Mouse (Mus musculus) forebrain, embryonic 12.5 days (tissue): ENCODE data around the gene Shq1. TPM values are rescaled to one million over a fixed set of nuclear protein-coding genes. Genes with fewer than 3 reads are reported as not detected.

Source experiments
- ATAC-seq: fragments of 200-750 bp; cut with Nextera tagmentation; 2 replicates; pipeline ENCODE4 v1.8.0; 2017; ENCODE audit warnings: moderate TSS enrichment; ENCODE audit not compliant: low FRiP score
- H3K27ac ChIP-seq: fragments of 300-500 bp; sonication (generic); 2 replicates; pipeline ENCODE4 v1.5.1; 2016; ENCODE audit warnings: mild to moderate bottlenecking
- H3K27me3 ChIP-seq: fragments of 300-500 bp; sonication (generic); 2 replicates; pipeline ENCODE4 v1.6.1; 2016; ENCODE audit warnings: mild to moderate bottlenecking
- H3K36me3 ChIP-seq: fragments of 300-500 bp; sonication (generic); replicated peaks from 2 replicates; pipeline ENCODE4 v1.6.1; 2016; ENCODE audit warnings: mild to moderate bottlenecking
- H3K4me1 ChIP-seq: fragments of 300-500 bp; sonication (generic); 2 replicates; pipeline ENCODE4 v1.6.1; 2016
- H3K4me2 ChIP-seq: fragments of 300-500 bp; sonication (generic); 2 replicates; pipeline ENCODE4 v1.6.1; 2016; ENCODE audit warnings: mild to moderate bottlenecking, moderate library complexity
- H3K4me3 ChIP-seq: fragments of 300-500 bp; sonication (generic); replicated peaks from 2 replicates; pipeline ENCODE4 v1.5.1; 2016; ENCODE audit warnings: mild to moderate bottlenecking
- H3K9ac ChIP-seq: fragments of 300-500 bp; sonication (generic); 2 replicates; pipeline ENCODE4 v1.6.1; 2016; ENCODE audit warnings: mild to moderate bottlenecking
- H3K9me3 ChIP-seq: fragments of 300-500 bp; sonication (generic); 2 replicates; pipeline ENCODE4 v1.6.1; 2016
- whole genome bisulfite sequencing: fragments of 180-500 bp; shearing (Covaris S2); methylation state at CpG from one replicate; pipeline ENCODE4 v1.1.7; 2016; 5-methylcytosine and 5-hydroxymethylcytosine counted together
- polyA plus RNA-seq: library from polyadenylated mRNA; unstranded; fragments of >200 nt; fragmentation: Nextera tagmentation; extraction: Ambion mirVana; gene quantifications from 2 replicates; pipeline ENCODE4 v1.2.1, GENCODE M21; 2016

The Shq1 gene
- polyA plus RNA-seq, 1 experiment from 2014 or later: 18.5 TPM

- Histone ChIP-seq H3K4me2 (no peak overlapping the region), H3K36me3 (peaks cover 28% of the 10 kb centered on the region), H3K27ac (no peak overlapping the region), H3K27me3 (no peaks in the 10 kb centered on the region), H3K4me3 (no peak overlapping the region), H3K9me3 (no peaks in the 10 kb centered on the region), H3K4me1 (no peaks in the 10 kb centered on the region), H3K9ac (no peak overlapping the region)
- WGBS: 86% methylated on average over 5 of the region's 5 CpGs
- no peak for ATAC-seq
Measured at GRCm38 (mm10) chr6:100660395-100660794, 10.6 kb downstream of the Shq1 start.

GRCm38 (mm10) chr6:100652535-100652934 is 18.4 kb downstream of the Shq1 start:
- no peak for ATAC-seq
- H3K27me3 ChIP-seq: no peaks in the 10 kb centered on the region
- peaks cover 3% of the 10 kb centered on the region; the same call in 1 of the 2 replicates for H3K4me1 ChIP-seq
- 47% methylated on average over 3 of the region's 3 CpGs for WGBS
- no peak overlapping the region for H3K4me2 ChIP-seq
- 0 out of 2 replicates have a peak, but pooled peaks cover 4% of the 10 kb centered on the region for H3K36me3 ChIP-seq
- H3K9me3 ChIP-seq: no peaks in the 10 kb centered on the region
- no peak overlapping the region for H3K4me3 ChIP-seq
- H3K9ac ChIP-seq: no peak overlapping the region
- H3K27ac ChIP-seq: no peak overlapping the region

- H3K4me3 ChIP-seq: no peak overlapping the region
- H3K4me2 ChIP-seq: no peak overlapping the region
- no peaks in the 10 kb centered on the region for H3K9me3 ChIP-seq
- WGBS: 80% methylated on average over 5 of the region's 5 CpGs
- no peak overlapping the region for H3K9ac ChIP-seq
- no peaks in the 10 kb centered on the region for H3K27me3 ChIP-seq
- H3K4me1 ChIP-seq: peaks cover 3% of the 10 kb centered on the region; the same call in 1 of the 2 replicates
- ATAC-seq: no peak
- no peak overlapping the region for H3K27ac ChIP-seq
- no peaks in the 10 kb centered on the region for H3K36me3 ChIP-seq
Measured at GRCm38 (mm10) chr6:100647196-100647595, 23.8 kb downstream of the Shq1 start.

- ATAC-seq: 0 out of 2 replicates have a peak, but pooled peaks have one; percentile 27
- Histone ChIP-seq H3K4me3 (no peak overlapping the region), H3K36me3 (no peaks in the 10 kb centered on the region), H3K27me3 (no peaks in the 10 kb centered on the region), H3K9ac (no peak overlapping the region), H3K9me3 (no peaks in the 10 kb centered on the region), H3K27ac (no peak overlapping the region), H3K4me1 (peaks cover 3% of the 10 kb centered on the region; the same call in 1 of the 2 replicates), H3K4me2 (no peak overlapping the region)
- 86% methylated on average over 11 of the region's 11 CpGs for WGBS
Measured at GRCm38 (mm10) chr6:100645469-100646201, 25.3 kb downstream of the Shq1 start.

- no peak overlapping the region for H3K27ac ChIP-seq
- no peak overlapping the region for H3K4me2 ChIP-seq
- peaks cover 3% of the 10 kb centered on the region; the same call in 1 of the 2 replicates for H3K4me1 ChIP-seq
- no peaks in the 10 kb centered on the region for H3K9me3 ChIP-seq
- H3K36me3 ChIP-seq: no peaks in the 10 kb centered on the region
- H3K27me3 ChIP-seq: no peaks in the 10 kb centered on the region
- ATAC-seq: no peak
- WGBS: 87% methylated on average over 15 of the region's 15 CpGs
- H3K9ac ChIP-seq: no peak overlapping the region
- H3K4me3 ChIP-seq: no peak overlapping the region
Measured at GRCm38 (mm10) chr6:100644631-100645030, 26.3 kb downstream of the Shq1 start.

DNA sequence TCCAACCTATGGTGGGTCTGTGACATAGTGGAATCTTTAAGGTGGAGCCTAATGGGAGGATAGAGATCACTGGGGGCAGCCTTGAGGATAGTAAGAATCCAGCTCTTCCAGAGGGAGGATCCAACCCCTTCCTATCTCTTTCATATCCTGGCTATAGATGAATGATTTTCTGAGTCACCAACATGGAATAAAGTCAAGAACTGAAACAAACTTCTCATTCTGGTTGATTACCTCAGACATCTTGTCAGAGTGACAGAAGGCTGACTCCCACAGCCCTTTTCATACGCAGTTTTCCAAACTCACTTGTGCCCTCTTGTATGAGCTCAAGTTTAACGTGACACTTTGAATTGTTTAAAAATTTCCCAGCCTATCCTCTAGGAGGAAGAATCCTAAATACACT is 28.2 kb downstream of the Shq1 start:
- no peak overlapping the region for H3K9ac ChIP-seq
- peaks cover 3% of the 10 kb centered on the region; the same call in 1 of the 2 replicates for H3K4me1 ChIP-seq
- H3K27ac ChIP-seq: no peak overlapping the region
- no peak for ATAC-seq
- H3K4me3 ChIP-seq: no peak overlapping the region
- H3K9me3 ChIP-seq: no peaks in the 10 kb centered on the region
- no peaks in the 10 kb centered on the region for H3K36me3 ChIP-seq
- WGBS: 73% methylated on average over 2 of the region's 2 CpGs
- no peaks in the 10 kb centered on the region for H3K27me3 ChIP-seq
- H3K4me2 ChIP-seq: no peak overlapping the region

DNA sequence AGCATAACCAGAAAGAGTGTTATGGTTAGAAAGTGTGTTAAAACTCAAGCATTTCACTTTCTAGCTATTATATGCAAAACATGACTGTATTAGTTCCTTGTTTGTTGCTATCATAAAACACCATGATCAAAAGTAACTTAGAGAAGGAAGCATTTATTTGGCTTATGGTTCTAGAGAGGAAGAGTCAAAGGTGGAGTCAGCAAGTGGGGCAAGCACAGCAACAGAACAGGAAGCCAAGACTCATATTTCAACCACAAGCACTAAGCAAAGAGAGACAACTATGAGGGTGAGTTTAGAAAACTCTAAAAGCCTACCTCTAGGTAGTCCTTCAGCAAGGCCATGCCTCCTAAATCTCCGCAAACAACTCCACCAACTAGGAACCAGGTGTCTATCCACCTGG is 30.4 kb downstream of the Shq1 start:
- Histone ChIP-seq H3K27me3 (no peaks in the 10 kb centered on the region), H3K4me1 (0 out of 2 replicates have a peak, but pooled peaks cover under 1% of the 10 kb centered on the region), H3K4me2 (no peak overlapping the region), H3K9ac (no peak overlapping the region), H3K4me3 (no peak overlapping the region), H3K36me3 (peaks cover 5% of the 10 kb centered on the region), H3K9me3 (no peaks in the 10 kb centered on the region), H3K27ac (no peak overlapping the region)
- no peak for ATAC-seq
- 96% methylated on average over 1 of the region's 1 CpGs for WGBS

GRCm38 (mm10) chr6:100629086-100629485 is 41.9 kb downstream of the Shq1 start:
- H3K4me2 ChIP-seq: no peak overlapping the region
- H3K36me3 ChIP-seq: peaks cover 13% of the 10 kb centered on the region
- ATAC-seq: no peak
- no peak overlapping the region for H3K27ac ChIP-seq
- no peak overlapping the region for H3K9ac ChIP-seq
- no peaks in the 10 kb centered on the region for H3K27me3 ChIP-seq
- 91% methylated on average over 6 of the region's 6 CpGs for WGBS
- no peak overlapping the region for H3K4me3 ChIP-seq
- no peaks in the 10 kb centered on the region for H3K9me3 ChIP-seq
- no peaks in the 10 kb centered on the region for H3K4me1 ChIP-seq

DNA sequence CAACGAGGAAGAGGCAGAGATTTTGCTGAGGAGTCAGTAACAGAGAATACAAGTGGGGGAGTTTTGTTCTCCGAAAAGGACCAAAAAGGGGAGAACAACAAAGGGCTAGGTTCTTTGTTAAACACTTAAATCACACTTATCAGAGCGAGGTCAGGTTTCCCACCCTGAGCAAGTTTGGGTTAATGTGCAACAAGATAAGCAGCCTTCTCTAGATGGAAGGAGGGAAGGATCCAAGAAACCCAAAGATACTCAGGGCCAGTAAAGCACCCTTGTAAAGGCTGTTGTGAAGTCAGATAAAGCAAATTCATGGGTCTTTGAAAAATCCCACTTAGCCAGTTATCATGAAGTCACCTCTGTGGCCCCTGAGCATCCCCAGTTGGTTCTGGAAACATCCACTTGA is 42.7 kb downstream of the Shq1 start:
- Histone ChIP-seq H3K9me3 (no peaks in the 10 kb centered on the region), H3K36me3 (peaks cover 13% of the 10 kb centered on the region), H3K4me2 (no peak overlapping the region), H3K4me3 (no peak overlapping the region), H3K9ac (no peak overlapping the region), H3K4me1 (no peaks in the 10 kb centered on the region), H3K27me3 (no peaks in the 10 kb centered on the region), H3K27ac (no peak overlapping the region)
- WGBS: 69% methylated on average over 3 of the region's 3 CpGs
- ATAC-seq: no peak

DNA sequence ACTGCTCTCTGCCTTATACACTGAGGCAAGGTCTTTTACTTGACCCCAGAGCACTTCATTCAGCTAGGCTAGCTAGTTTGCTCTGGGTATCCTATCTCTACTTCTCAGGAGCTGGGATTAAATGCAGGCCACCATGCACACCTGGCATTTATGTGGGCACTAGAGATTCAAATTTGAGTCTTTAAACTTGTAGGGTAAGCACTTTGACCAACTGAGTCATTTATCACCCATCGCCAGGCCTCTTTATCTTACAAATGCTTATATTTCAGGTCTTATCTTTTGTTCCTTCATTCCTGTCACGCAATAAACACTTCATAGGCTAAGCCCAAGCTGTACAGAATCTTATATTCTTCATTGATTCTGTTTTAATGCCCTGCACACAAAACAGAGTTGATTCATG is 47.0 kb downstream of the Shq1 start:
- no peaks in the 10 kb centered on the region for H3K4me1 ChIP-seq
- H3K27ac ChIP-seq: no peak overlapping the region
- no peak overlapping the region for H3K4me3 ChIP-seq
- WGBS: 89% methylated on average over 2 of the region's 2 CpGs
- ATAC-seq: no peak
- no peak overlapping the region for H3K9ac ChIP-seq
- no peak overlapping the region for H3K4me2 ChIP-seq
- H3K27me3 ChIP-seq: no peaks in the 10 kb centered on the region
- no peaks in the 10 kb centered on the region for H3K9me3 ChIP-seq
- peaks cover 11% of the 10 kb centered on the region for H3K36me3 ChIP-seq

- ATAC-seq: no peak
- H3K4me2 ChIP-seq: no peak overlapping the region
- no peak overlapping the region for H3K27ac ChIP-seq
- H3K9me3 ChIP-seq: no peaks in the 10 kb centered on the region
- no peaks in the 10 kb centered on the region for H3K4me1 ChIP-seq
- peaks cover 10% of the 10 kb centered on the region; the same call in 1 of the 2 replicates for H3K36me3 ChIP-seq
- H3K27me3 ChIP-seq: no peaks in the 10 kb centered on the region
- no peak overlapping the region for H3K4me3 ChIP-seq
- no peak overlapping the region for H3K9ac ChIP-seq
- WGBS: 81% methylated on average over 2 of the region's 2 CpGs
Measured at GRCm38 (mm10) chr6:100622861-100623507, 48.0 kb downstream of the Shq1 start.

DNA sequence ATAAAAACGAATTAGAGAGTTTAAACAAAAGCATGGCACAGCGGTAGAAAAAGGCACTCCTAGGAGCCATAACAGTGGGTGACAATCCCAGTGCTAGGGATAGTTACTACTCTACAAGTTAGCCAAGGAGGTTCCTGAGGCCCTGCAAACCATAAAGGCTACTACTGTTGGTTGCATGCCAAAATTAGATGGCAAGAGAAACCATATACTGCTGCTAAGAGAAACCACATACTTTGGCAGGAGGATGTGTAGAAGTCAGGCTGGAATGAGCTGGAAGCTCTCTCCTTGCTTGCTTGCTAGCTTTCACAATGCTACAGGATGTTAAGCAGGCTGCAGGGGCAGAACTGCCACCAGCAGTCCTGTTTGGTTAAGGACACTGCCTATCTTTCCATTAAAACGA is 50.5 kb downstream of the Shq1 start:
- no peaks in the 10 kb centered on the region for H3K27me3 ChIP-seq

GRCm38 (mm10) chr6:100619309-100619708 is 51.6 kb downstream of the Shq1 start:
- 89% methylated on average over 7 of the region's 7 CpGs for WGBS
- no peak overlapping the region for H3K4me2 ChIP-seq
- no peaks in the 10 kb centered on the region for H3K36me3 ChIP-seq
- no peaks in the 10 kb centered on the region for H3K4me1 ChIP-seq
- no peaks in the 10 kb centered on the region for H3K9me3 ChIP-seq
- no peak overlapping the region for H3K9ac ChIP-seq
- H3K4me3 ChIP-seq: no peak overlapping the region
- ATAC-seq: no peak
- H3K27ac ChIP-seq: no peak overlapping the region
- H3K27me3 ChIP-seq: no peaks in the 10 kb centered on the region

More for the DNA sequence above, 50.5 kb downstream of the Shq1 start:
- no peaks in the 10 kb centered on the region for H3K9me3 ChIP-seq
- no peak for ATAC-seq
- H3K36me3 ChIP-seq: peaks cover 4% of the 10 kb centered on the region; the same call in 1 of the 2 replicates
- no peaks in the 10 kb centered on the region for H3K4me1 ChIP-seq
- no peak overlapping the region for H3K4me2 ChIP-seq
- H3K27ac ChIP-seq: no peak overlapping the region
- no peak overlapping the region for H3K9ac ChIP-seq
- no peak overlapping the region for H3K4me3 ChIP-seq
- WGBS: 89% methylated on average over 3 of the region's 3 CpGs
